Mouse (Mus musculus) ES-E14 (cell line): ENCODE results near the gene Dars2. TPM values are rescaled to one million over a fixed set of nuclear protein-coding genes. Genes with fewer than 3 reads are reported as not detected.

Experiments
- DNase-seq: peaks from one replicate; pipeline ENCODE4 v3.0.0-alpha.2; 2013; ENCODE audit warnings: low read depth, low spot score
- H3K27ac ChIP-seq: 2 replicates; pipeline ENCODE4 v1.5.1; 2012; ENCODE audit warnings: low read depth, mild to moderate bottlenecking, low read length, moderate library complexity, mixed read lengths; ENCODE audit not compliant: poor library complexity, insufficient read depth, severe bottlenecking
- H3K36me3 ChIP-seq: 2 replicates; pipeline ENCODE4 v1.6.1; 2012; ENCODE audit warnings: mild to moderate bottlenecking, low read length, moderate library complexity, mixed read lengths; ENCODE audit not compliant: control insufficient read depth, poor library complexity, insufficient read depth, severe bottlenecking
- H3K4me1 ChIP-seq, 2 experiments: fragments of 150-350 bp in 1 of 2; sonication (generic) in 1 of 2; 2 replicates each; pipeline ENCODE4 v1.6.1; 2012; ENCODE audit warnings: low read length in 2 of 2, mild to moderate bottlenecking in 1 of 2, mixed read lengths in 1 of 2; ENCODE audit not compliant: control insufficient read depth in 2 of 2, insufficient read depth in 2 of 2, poor library complexity in 1 of 2
- H3K4me3 ChIP-seq, 2 experiments: fragments of 150-350 bp in 1 of 2; sonication (generic) in 1 of 2; 2 replicates each; pipeline ENCODE4 v1.5.1; 2012; ENCODE audit warnings: low read length in 2 of 2, low read depth in 1 of 2, mild to moderate bottlenecking in 1 of 2, mixed read lengths in 1 of 2; ENCODE audit not compliant: insufficient read depth in 1 of 2, poor library complexity in 1 of 2, severe bottlenecking in 1 of 2
- H3K9ac ChIP-seq: 2 replicates; pipeline ENCODE4 v1.6.1; 2012; ENCODE audit warnings: low read depth, mild to moderate bottlenecking, low read length, mixed read lengths; ENCODE audit not compliant: poor library complexity, insufficient read depth, severe bottlenecking
- H3K9me3 ChIP-seq: fragments of 150-350 bp; sonication (generic); 2 replicates; pipeline ENCODE4 v1.6.1; 2012; ENCODE audit warnings: low read depth, mild to moderate bottlenecking, low read length; ENCODE audit not compliant: control insufficient read depth, insufficient read depth
- CHD2 ChIP-seq: IDR thresholded peaks from 2 replicates; pipeline ENCODE4 v1.6.1; 2014; ENCODE audit warnings: mild to moderate bottlenecking, low read depth, low read length, inconsistent platforms
- HCFC1 ChIP-seq: IDR thresholded peaks from 2 replicates; pipeline ENCODE4 v1.6.1; 2012; ENCODE audit warnings: low read length, inconsistent platforms, borderline replicate concordance; ENCODE audit not compliant: insufficient read depth
- MAFK ChIP-seq: IDR thresholded peaks from 2 replicates; pipeline ENCODE4 v1.6.1; 2014; ENCODE audit warnings: mild to moderate bottlenecking, low read depth, low read length, inconsistent platforms; ENCODE audit not compliant: insufficient read depth
- ZC3H11A ChIP-seq: IDR thresholded peaks from 2 replicates; pipeline ENCODE4 v1.6.1; 2012; ENCODE audit warnings: low read depth, mild to moderate bottlenecking, inconsistent platforms, low read length, borderline replicate concordance
- ZNF384 ChIP-seq: IDR thresholded peaks from 2 replicates; pipeline ENCODE4 v1.6.1; 2012; ENCODE audit warnings: low read depth, low read length, inconsistent platforms
- in situ Hi-C, 2 experiments: fragments of 600-800 bp; cut with MboI; formaldehyde crosslinking; loops; one replicate each; pipeline ENCODE4 v1.15.1; 2025; ENCODE audit warnings: low sequenced_read_pairs in 2 of 2, inconsistent platforms in 1 of 2; ENCODE audit not compliant: unreplicated experiment in 2 of 2
- total RNA-seq: library from RNA; depleted of rRNA; stranded (reverse); fragments of 300-350 nt; gene quantifications from 2 replicates; pipeline ENCODE4 v1.2.3, GENCODE M21; 2012

Dars2 gene
- total RNA-seq, 1 experiment, result 39.8 TPM

DNA sequence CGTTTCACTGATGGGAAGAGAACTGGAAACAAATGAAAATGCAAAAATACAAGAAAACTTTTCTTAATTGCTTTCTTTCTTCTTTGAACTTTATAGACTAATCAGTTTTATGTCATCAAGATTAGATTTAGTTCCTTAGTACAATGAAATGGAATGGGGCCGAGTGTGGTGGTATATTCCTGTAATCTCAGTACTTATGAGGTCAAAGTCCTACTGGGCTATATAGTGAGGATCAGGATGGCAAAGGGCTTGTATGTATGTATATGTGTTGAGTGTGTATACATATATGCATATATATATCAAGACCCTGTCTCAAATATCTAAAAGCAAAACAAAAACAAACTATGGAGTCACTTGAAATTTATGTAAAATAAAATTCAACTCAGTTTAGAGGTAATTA, 54.1 kb downstream of the Dars2 start:
- Histone ChIP-seq H3K9ac (no peak overlapping the region), H3K4me3 (no peak overlapping the region), H3K36me3 (peaks cover 6% of the 10 kb centered on the region), H3K27ac (no peak overlapping the region), H3K4me1 (0 out of 4 replicates have a peak, but pooled peaks cover 0 to 1% of the 10 kb centered on the region in 2 experiments), H3K9me3 (no peaks in the 10 kb centered on the region)
- in situ Hi-C loops, result no loop called here
- no peak for DNase-seq
- TF ChIP-seq ZNF384 (no peak), CHD2 (no peak), HCFC1 (no peak), MAFK (no peak), ZC3H11A (no peak)

DNA sequence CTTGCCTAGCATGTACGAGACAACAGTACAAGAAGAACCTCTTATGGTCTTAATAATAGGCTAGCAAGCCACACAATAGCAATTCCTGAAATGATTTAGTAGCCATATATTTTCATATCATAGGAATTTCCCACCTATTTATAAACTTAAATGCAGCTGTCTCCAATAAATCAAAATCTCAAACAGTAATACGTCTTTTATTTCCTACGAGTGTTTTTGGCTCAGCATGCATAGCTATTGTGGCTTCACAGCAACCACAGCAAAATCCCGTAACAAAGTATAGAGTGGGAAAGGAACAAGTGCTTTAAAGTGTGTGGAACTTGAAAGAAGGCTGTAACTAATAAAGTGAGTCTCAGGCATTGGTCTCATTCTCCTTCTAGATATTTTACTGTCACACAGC, 60.0 kb downstream of the Dars2 start:
- in situ Hi-C loops, result no loop called here
- no peak for DNase-seq
- H3K9me3 ChIP-seq, result no peaks in the 10 kb centered on the region
- TF ChIP-seq CHD2, result no peak
- TF ChIP-seq HCFC1, result no peak
- no peak for TF ChIP-seq MAFK
- no peak for TF ChIP-seq ZC3H11A
- no peak for TF ChIP-seq ZNF384
- no peak overlapping the region for H3K4me3 ChIP-seq
- H3K4me1 ChIP-seq, result peaks cover 4 to 5% of the 10 kb centered on the region in 2 experiments; a peak in 1 of 4 replicates
- no peak overlapping the region for H3K27ac ChIP-seq
- H3K36me3 ChIP-seq, result peaks cover 4% of the 10 kb centered on the region
- H3K9ac ChIP-seq, result no peak overlapping the region

DNA sequence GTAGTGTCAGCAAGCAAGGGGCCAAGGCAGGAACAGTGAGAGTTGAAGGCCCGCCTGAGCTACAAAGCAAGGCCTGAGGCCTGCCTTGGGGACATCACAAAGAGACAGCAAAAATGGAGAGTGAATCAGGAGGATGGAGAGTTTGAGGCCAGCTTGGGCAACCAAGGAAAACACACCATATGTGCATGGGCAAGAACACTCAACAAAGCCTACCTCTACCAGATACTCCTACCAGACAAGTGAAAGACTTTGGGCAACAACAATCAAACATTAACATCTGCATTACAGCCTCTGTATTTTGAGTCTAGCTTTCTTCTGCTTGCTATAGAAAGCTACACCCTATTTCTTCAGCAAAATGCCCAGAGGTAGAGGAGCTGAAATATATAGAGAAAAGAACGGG, 62.4 kb downstream of the Dars2 start:
- no peak for TF ChIP-seq HCFC1
- Histone ChIP-seq H3K4me3 (no peak overlapping the region), H3K36me3 (peaks cover 4% of the 10 kb centered on the region), H3K27ac (no peak overlapping the region), H3K9ac (no peak overlapping the region), H3K4me1 (peaks cover 5 to 8% of the 10 kb centered on the region in 2 experiments; a peak in 2 of 4 replicates), H3K9me3 (no peaks in the 10 kb centered on the region)
- no peak for DNase-seq
- in situ Hi-C loops, result no loop called here

DNA sequence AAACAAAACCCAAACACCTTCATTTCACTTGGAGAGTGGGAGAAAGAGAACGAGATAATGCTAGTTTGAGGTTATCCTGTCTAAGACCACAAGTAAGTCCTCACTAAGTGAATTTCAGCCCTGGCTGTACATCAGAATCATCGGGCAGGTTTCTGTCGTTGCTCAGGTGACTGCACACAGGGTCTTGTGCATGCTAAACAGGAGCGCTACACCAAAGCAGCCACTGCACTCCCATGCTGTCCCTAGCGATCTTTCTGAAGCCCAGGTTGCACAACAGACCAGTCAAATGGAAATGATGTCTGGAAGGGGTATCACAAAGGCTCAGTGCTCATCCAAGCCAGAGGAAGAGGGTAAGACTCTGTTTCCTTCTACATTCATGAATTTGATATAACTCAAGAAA, 64.0 kb downstream of the Dars2 start:
- no peak overlapping the region for H3K9ac ChIP-seq
- peaks cover 5 to 7% of the 10 kb centered on the region in 2 experiments; a peak in 2 of 4 replicates for H3K4me1 ChIP-seq
- no peak for TF ChIP-seq ZNF384
- TF ChIP-seq CHD2, result no peak
- TF ChIP-seq HCFC1, result no peak
- no peak overlapping the region for H3K27ac ChIP-seq
- peaks cover 4% of the 10 kb centered on the region; the same call in 1 of the 2 replicates for H3K36me3 ChIP-seq
- no peaks in the 10 kb centered on the region for H3K9me3 ChIP-seq
- DNase-seq, result no peak
- in situ Hi-C loops, result no loop called here
- H3K4me3 ChIP-seq, result no peak overlapping the region

DNA sequence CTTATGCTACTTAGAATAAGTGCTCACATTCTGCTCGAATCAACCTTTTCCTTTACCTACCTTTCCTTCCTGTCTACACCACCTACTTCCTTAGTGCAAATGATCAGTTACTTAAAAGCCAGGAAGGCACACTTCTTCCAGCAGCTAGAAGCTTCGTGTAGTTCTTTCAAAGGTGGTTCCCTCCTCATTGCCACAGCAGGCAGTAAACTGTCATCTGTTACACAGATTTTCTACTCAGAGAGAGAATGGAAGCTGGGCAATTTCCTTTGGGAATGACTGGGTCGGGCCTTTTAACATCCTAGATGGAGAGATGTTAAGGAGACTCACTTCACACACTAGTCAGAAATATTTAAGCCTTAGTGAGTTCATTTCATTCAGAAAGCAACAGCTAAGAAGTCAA, 64.9 kb downstream of the Dars2 start:
- peaks cover 5 to 6% of the 10 kb centered on the region in 2 experiments; a peak in 2 of 4 replicates for H3K4me1 ChIP-seq
- H3K9ac ChIP-seq, result no peak overlapping the region
- TF ChIP-seq HCFC1, result no peak
- no peak for TF ChIP-seq MAFK
- no peak for TF ChIP-seq ZC3H11A
- no peak for TF ChIP-seq CHD2
- no peak for TF ChIP-seq ZNF384
- no peaks in the 10 kb centered on the region for H3K9me3 ChIP-seq
- DNase-seq, result no peak
- no peak overlapping the region for H3K4me3 ChIP-seq
- in situ Hi-C loops, result no loop called here
- H3K36me3 ChIP-seq, result peaks cover 4% of the 10 kb centered on the region; the same call in 1 of the 2 replicates
- H3K27ac ChIP-seq, result no peak overlapping the region
